Mouse (Mus musculus) frontal cortex, postnatal 14 days (tissue): ENCODE measurements around the gene Slc27a2.
A peak's percentile ranks its signal among the peaks of the same experiment; 100 is the strongest.

ENCODE experiments used
- DNase-seq, 2 experiments: peaks; one replicate each; pipeline ENCODE4 v3.0.0; 2022; ENCODE audit warnings: low spot score in 2 of 2

Gene Slc27a2

DNA sequence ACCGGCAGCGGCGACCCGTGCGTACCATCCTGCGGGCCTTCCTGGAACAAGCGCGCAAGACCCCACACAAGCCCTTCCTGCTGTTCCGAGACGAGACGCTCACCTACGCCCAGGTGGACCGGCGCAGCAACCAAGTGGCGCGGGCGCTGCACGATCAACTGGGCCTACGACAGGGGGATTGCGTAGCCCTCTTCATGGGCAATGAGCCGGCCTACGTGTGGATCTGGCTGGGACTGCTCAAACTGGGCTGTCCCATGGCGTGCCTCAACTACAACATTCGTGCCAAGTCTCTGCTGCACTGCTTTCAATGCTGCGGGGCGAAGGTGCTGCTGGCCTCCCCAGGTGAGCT lies 1.1 kb downstream of the Slc27a2 start:
- no peak for DNase-seq

DNA sequence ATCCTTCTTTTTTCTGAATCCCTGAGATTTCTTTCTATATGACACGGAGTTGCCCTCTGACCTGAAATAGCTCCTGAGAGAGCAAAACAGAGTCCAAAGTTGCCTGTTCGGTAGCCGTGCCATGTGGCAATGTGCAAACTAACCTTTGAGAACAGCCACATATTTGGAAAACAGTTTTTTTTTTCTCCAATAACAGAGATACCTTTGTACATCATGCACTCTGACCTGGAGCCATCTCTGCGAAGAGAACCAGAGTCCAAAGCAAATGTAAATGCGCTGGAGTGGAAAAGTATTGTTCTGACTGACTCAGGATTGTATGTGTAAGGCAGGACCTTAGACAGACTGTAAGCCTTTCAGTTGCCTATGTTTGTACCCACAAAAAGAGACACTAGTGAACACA lies 3.3 kb downstream of the Slc27a2 start:
- no peak for DNase-seq

GRCm38 (mm10) chr2:126560094-126560493 lies 7.9 kb downstream of the Slc27a2 start:
- no peak for DNase-seq

DNA sequence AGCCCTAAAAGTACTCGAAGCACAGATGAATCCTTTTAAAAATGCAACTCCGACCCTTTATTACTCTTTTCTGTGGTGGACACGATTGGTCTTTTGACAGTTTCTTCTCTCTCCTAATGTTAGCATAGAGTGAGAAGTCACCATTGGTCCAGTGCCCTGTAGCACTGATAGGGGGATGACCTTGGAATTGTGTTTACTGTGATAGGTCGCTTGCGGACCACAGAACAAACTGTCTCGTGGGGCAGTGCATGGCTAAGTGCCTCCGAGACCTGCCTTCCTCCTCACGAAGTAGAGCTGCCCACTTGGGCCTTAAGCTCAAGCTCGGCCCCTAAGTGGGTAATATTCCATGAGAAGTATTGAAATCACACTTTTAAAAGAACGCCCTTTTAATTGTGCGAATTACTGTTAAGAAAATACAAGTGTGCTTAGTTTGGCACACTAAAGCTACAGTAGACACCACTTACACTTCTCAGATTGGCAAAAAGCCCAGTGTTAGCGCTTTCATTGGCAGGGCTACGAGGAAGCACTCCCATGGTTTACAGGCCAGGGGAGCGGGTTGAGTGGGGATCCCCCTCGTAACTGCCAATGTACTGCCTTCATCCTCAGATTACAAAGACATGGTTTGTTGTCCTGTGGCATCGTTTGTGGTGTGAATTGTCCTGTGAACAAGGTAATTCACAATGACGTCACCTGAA lies 11.4 kb downstream of the Slc27a2 start:
- no peak for DNase-seq

DNA sequence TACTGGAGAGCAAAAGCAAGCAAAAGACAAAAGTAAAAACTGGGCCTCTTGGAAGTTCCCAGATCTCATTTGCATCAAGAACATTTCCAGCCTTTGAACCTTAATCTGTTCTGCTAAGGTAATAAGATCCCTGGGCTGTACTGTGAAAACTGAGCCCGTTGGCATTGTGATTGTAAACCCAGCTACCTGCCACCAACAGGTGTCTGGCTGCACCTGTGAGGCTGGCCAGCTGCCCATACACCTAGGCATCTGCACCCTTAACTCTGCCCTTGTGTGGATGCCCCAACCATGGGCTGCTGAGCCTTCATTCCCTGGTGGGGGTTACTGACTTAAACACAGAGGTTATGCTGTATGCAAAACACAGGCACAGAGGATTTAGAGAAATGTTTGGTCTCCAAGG lies 20.0 kb downstream of the Slc27a2 start:
- DNase-seq = no peak

DNA sequence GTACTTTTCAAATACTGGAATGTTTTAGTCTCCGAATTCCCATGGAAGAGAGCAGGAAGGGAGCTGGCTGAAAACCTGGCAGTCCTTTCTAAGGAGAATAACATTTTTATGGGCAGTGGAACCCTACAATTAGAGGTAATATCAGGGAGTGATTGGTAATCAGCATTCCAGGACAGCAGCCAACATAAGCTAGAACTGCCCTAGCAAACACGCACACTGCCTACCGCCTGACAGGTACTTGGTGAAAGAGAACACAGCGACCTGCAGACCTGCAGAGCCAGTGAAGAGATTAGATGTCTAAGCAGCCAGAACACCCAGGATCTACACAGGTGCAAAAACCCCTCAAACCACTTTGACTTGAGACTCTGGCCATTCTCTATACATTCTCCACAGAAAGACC lies 20.5 kb downstream of the Slc27a2 start:
- no peak for DNase-seq

DNA sequence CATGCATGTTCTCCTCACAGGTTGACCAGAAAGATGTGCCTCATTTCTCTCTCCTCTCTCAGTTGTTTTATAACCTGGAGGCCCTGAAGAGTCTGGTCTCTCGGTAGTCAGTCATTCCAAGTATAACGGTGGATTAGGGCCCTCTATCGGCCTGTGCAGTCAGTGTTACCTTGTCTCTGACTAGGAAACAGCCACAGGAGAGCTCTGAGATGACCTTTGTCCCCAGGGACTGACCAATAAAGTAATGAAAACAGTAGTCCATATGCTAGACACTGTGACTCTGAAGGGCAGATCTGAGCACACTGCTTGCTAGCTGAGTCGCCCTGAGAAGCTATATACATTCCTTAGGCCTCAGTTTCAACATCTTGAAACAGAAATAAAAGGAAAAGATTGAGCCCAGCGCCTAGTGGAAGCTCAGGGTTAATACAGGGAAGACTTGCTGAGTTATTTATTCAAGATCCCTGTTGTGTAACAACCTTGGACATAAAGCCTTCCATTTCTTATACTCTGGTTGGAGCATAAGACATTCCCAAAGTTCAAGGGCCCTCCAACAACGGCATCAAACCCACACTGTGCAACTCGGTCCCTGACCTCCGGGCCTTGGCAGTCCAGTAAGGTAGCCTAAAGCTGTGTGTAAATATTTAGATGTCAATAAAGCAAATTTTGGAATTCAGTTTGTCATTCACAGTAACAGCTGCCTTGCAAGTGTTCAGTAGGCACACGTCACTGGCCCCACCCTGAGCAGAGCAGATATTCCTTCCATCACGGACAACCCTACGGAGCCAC lies 23.4 kb downstream of the Slc27a2 start:
- no peak for DNase-seq

DNA sequence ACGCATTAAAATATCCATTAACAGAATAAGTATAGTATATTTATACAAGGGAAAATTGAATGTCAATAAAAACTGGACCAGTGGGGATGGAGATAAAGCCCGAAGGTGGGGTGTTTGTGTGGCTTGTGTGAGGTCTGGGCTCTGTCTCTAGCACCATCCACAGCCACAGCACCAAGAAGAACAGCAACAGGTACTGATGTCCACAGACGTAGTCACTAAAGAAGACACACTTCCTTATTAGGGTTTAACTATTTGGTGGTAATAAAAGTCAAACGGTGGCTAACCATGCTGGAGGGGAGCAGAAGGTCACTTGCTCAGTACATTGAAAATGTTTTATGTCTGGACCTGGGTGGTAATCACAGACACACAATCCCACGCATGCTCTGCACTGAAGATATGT lies 25.2 kb downstream of the Slc27a2 start:
- no peak for DNase-seq

GRCm38 (mm10) chr2:126579282-126579681 lies 27.1 kb downstream of the Slc27a2 start:
- DNase-seq = no peak

GRCm38 (mm10) chr2:126583960-126584359 lies 31.8 kb downstream of the Slc27a2 start:
- DNase-seq = no peak

GRCm38 (mm10) chr2:126584621-126585369 lies 32.6 kb downstream of the Slc27a2 start:
- no peak for DNase-seq

DNA sequence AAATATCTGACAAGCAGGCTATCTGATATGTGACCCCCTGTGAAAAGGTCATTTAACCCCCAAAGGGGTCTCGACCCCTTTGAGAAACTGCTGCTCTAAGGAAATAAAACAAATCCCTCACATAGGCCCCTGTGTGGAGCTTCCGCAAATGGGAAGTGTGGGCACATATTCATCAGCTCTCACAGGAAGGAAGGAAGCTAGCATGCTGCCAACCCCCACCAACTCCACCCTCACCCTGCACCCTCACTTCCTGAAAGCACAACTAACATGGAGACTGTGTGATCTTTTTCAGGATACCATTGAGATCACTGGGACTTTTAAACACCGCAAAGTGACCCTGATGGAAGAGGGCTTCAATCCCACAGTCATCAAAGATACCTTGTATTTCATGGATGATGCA lies 35.3 kb downstream of the Slc27a2 start:
- no peak for DNase-seq

- DNase-seq = no peak
These were observed 39.1 kb downstream of the Slc27a2 start for GRCm38 (mm10) chr2:126591304-126591703.

DNA sequence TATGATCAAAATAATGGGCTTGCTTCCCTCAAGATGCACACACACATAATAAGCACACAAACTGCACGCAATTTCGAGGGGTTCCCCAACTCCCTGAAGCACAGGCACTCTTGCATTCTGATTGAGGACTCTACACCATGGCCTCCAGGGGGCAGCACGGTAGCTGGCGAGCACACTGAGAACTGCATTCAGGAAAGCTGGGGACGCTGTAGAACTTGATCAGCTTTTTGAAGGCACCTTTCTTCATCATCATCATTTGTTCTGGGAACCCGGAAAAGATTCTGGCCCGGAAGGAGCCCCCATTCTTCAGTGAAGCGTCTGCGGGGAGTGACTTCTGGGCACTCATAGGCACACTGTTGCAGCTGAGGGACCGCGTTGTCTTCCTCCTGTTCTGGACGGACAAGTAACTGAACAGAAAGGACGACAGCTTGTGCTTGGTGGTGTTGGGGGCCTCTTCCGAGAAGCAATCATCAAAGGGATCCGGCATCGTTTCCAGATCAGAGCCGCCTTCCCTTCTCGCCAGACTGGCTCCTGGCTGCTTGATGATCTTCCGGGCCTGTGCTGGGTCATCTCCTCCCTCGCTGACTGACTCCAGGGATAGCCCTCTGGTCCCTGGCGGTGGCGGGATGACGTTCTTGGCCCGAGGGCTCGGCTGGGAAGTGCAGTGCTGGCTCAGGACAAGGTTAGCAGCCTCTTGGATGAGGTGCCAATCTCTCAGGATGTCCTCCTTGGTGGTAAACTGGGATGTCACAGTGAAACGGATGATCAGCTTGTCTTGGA lies 41.8 kb downstream of the Slc27a2 start:
- peak in 1 of 2 experiments; percentile 51 for DNase-seq

DNA sequence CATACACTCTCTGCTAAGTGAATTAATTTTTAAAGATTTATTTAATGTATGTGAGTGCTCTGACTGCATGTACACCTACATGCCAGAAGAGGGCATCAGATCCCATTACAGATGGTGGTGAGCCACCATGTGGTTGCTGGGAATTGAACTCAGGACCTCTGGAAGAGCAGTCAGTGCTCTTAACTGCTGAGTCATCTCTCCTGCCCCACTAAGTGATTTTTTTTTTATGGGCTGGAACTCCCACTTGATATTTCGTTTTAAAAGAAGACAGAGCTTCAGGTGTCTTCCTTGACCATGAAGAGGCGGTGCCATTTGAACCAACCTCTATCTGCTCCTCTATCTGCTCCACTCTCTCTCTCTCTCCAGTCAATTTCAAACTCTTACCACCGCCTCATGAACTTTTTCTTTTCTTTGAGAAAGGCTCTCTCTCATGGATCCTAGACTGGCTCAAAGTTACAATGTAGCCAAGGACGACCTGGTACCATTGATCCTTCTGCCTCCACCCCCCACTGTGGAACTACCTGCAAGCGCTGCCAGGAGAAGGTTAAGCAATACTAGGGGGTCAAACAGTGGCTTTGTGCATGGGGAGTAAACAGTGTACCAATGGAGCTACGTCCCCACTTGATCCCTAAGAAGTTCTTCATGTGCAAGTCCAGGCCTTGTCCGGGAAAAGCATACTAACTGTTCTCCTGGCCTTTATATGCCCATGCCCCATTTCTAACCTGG lies 44.3 kb downstream of the Slc27a2 start:
- DNase-seq = no peak

DNA sequence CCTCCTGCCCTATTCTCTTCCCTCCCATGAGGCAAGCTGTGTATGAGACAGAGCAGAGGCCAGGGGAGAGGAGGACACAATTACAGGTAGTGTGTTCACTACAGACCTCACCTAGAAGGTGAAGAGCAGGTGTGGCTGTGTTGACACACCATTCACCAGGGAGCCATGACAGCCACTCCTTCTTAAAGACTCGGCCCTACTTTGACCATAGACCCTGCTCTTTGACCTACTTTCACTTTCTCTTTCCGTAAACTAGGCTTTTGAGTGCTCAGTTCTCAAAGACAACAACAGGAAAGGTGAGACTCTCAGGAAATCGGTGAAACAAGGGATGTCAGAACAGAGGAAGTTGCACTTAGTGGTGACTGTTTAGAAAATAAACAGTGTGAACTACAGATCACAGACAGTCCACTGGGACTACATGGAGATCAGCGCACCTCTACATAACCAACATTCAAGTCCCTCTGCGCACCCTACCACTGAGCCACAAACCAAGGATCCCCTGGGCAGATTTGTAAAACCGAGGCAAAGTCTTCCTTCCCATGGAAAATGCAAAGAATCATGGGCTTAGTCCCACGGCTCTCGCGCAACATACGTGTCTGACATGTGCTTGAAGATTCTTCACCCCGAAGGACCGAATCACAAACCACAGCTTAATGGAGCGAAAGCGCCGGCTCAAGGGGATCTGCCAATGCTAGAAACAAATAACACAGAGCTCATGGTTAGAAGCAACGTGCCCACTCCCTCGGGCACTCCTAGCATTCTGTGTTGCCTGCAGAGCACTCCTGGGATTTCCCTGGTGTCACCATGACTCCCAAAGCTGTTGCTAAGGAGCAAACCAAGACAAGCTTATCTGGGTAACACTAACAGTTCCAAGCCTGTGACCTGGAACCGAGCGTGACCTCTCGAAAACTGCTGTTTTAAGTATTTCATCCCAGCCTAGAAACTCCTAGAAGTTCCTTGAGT lies 45.4 kb downstream of the Slc27a2 start:
- DNase-seq = no peak

DNA sequence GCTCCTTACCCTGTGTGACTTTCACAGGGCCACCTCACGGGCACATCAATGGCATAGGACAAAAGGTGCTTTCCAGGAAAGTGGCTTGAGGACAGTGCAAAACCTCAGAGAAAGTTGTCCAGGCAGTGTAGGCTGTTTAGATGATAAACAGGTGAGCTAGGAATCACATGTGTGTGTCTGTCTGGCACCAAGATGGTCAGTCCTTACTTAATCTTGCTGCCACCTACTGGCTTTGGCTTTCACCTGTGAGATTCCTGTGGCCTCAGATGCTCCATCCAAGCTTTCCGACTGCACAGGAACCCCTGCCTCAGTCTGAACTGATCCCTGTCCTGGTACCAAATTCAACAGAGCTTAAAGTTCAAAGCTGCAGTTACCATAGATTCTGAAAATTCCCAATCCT lies 46.2 kb downstream of the Slc27a2 start:
- no peak for DNase-seq

DNA sequence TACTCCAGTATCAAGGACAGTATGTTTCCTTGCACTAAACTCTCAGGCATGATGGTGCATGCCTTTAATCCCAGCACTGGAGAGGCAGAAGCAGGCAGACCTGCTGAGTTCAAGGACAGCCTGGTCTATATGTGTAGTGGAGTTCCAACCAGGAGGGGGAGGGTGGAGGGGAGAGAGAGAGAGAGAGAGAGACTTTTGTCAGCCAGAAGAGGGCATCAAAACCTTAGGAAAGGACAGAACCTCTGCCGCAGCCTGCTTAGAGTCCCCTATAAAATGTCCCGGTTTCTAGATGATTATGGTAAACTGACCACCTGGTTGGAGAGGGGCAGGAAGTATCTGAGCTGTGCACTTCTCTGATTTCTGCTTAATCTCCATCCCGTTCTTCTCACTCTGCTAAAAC lies 46.8 kb downstream of the Slc27a2 start:
- DNase-seq = no peak

- no peak for DNase-seq
These were observed 48.3 kb downstream of the Slc27a2 start for GRCm38 (mm10) chr2:126600533-126600932.

GRCm38 (mm10) chr2:126601918-126602600 lies 49.9 kb downstream of the Slc27a2 start:
- no peak for DNase-seq
